Mouse (Mus musculus): ENCODE data around the gene Chpf2. TPM values are rescaled to one million over a fixed set of nuclear protein-coding genes. Genes with fewer than 3 reads are reported as not detected.

The Chpf2 gene
- polyA plus RNA-seq, 1 experiment from 2014 or later, result 23.0 TPM

DNA sequence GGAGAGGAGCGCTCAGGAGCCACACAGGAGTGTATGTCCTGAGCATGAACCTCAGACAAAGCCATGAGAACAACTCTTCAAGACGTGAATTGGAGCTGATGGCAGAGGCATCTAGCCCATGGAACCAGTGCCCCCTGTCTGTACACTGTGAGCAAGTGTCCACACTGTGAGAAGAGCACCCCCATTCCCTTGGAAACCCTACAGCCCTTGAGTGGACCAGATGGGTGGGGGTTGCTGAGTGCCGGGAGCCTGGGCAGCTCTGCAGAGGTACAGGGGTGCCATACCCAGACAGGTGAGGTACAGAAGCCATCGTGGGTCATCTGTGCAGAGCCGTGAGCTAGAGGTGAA, 25.7 kb downstream of the Chpf2 start:
- no peak overlapping the region for H3K4me3 ChIP-seq
- H3K27me3 ChIP-seq (replicated peaks), result no peaks in the 10 kb centered on the region
- no peak overlapping the region for H3K27ac ChIP-seq
- WGBS, result 76% methylated on average over 5 of the region's 5 CpGs
- H3K9me3 ChIP-seq, result no peaks in the 10 kb centered on the region
- H3K9ac ChIP-seq, result no peak overlapping the region
- H3K4me2 ChIP-seq, result no peak overlapping the region
- no peaks in the 10 kb centered on the region for H3K36me3 ChIP-seq (replicated peaks)
- peaks cover 19% of the 10 kb centered on the region for H3K4me1 ChIP-seq
- peak; percentile 37 for ATAC-seq (replicated peaks)

GRCm38 (mm10) chr5:24615097-24615496, 28.6 kb downstream of the Chpf2 start:
- H3K4me1 ChIP-seq, result peaks cover 16% of the 10 kb centered on the region
- H3K27me3 ChIP-seq (replicated peaks), result no peaks in the 10 kb centered on the region
- no peak for ATAC-seq (replicated peaks)
- H3K27ac ChIP-seq, result no peak overlapping the region
- no peak overlapping the region for H3K4me3 ChIP-seq
- H3K36me3 ChIP-seq (replicated peaks), result no peaks in the 10 kb centered on the region
- H3K9ac ChIP-seq, result no peak overlapping the region
- H3K4me2 ChIP-seq, result no peak overlapping the region
- 62% methylated on average over 6 of the region's 6 CpGs for WGBS
- no peaks in the 10 kb centered on the region for H3K9me3 ChIP-seq

DNA sequence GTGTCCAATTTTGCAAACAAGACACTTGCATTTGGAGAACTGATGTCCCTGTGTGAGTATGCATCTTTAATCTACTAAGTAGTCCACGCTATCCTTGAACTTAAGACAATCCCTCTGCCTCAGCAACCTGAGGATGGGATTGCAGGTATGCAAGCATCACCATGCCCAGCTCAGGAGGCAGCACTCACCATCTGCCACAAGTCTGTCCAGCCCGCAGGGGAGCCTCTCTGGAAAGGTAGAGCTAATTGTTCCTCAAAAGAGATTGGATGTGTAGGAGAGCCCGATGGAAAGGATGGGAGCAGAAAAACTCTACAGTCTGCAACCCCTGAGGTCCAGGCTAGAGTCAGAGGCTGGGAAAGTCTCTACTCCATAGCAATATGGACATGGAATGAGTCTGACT, 32.4 kb downstream of the Chpf2 start:
- Histone ChIP-seq H3K9ac (no peak overlapping the region), H3K9me3 (no peaks in the 10 kb centered on the region), H3K36me3 (replicated peaks) (no peaks in the 10 kb centered on the region), H3K27me3 (replicated peaks) (no peaks in the 10 kb centered on the region), H3K27ac (no peak overlapping the region), H3K4me2 (no peak overlapping the region), H3K4me3 (no peak overlapping the region), H3K4me1 (peaks cover 27% of the 10 kb centered on the region)
- WGBS, result 72% methylated on average over 3 of the region's 3 CpGs
- ATAC-seq (replicated peaks), result no peak

- Histone ChIP-seq H3K4me2 (no peak overlapping the region), H3K27ac (no peak overlapping the region), H3K4me3 (no peak overlapping the region), H3K27me3 (replicated peaks) (no peaks in the 10 kb centered on the region), H3K9me3 (no peaks in the 10 kb centered on the region), H3K9ac (no peak overlapping the region), H3K4me1 (peaks cover 36% of the 10 kb centered on the region), H3K36me3 (replicated peaks) (no peaks in the 10 kb centered on the region)
- ATAC-seq (replicated peaks), result no peak
- 82% methylated on average over 8 of the region's 8 CpGs for WGBS
Observed at GRCm38 (mm10) chr5:24620116-24620515, 33.6 kb downstream of the Chpf2 start.

GRCm38 (mm10) chr5:24620626-24621025, 34.1 kb downstream of the Chpf2 start:
- WGBS, result 71% methylated on average over 8 of the region's 8 CpGs
- Histone ChIP-seq H3K27me3 (replicated peaks) (no peaks in the 10 kb centered on the region), H3K4me2 (no peak overlapping the region), H3K4me3 (no peak overlapping the region), H3K9me3 (no peaks in the 10 kb centered on the region), H3K36me3 (replicated peaks) (no peaks in the 10 kb centered on the region), H3K4me1 (peaks cover 36% of the 10 kb centered on the region), H3K9ac (no peak overlapping the region), H3K27ac (no peak overlapping the region)
- ATAC-seq (replicated peaks), result no peak

GRCm38 (mm10) chr5:24622386-24623040, 36.0 kb downstream of the Chpf2 start:
- 81% methylated on average over 7 of the region's 7 CpGs for WGBS
- no peak for ATAC-seq (replicated peaks)

GRCm38 (mm10) chr5:24623041-24623985, 36.8 kb downstream of the Chpf2 start:
- ATAC-seq (replicated peaks), result peak; percentile 12; the same call in 1 of the 2 replicates
- H3K9ac ChIP-seq, result peak overlapping the region; percentile 78
- H3K27ac ChIP-seq, result peak overlapping the region; percentile 60; the same call in 1 of the 2 replicates
- H3K4me1 ChIP-seq, result peaks cover 36% of the 10 kb centered on the region
- H3K36me3 ChIP-seq (replicated peaks), result no peaks in the 10 kb centered on the region
- WGBS, result 46% methylated on average over 8 of the region's 8 CpGs
- H3K9me3 ChIP-seq, result no peaks in the 10 kb centered on the region
- no peaks in the 10 kb centered on the region for H3K27me3 ChIP-seq (replicated peaks)
- peak overlapping the region; percentile 60 for H3K4me2 ChIP-seq
- H3K4me3 ChIP-seq, result peak overlapping the region; percentile 77

More at GRCm38 (mm10) chr5:24622386-24623040, 36.0 kb downstream of the Chpf2 start:
- Histone ChIP-seq H3K36me3 (replicated peaks) (no peaks in the 10 kb centered on the region), H3K27ac (no peak overlapping the region), H3K9ac (no peak overlapping the region; the same call in 1 of the 2 replicates), H3K4me1 (peaks cover 36% of the 10 kb centered on the region), H3K4me3 (no peak overlapping the region), H3K4me2 (peak overlapping the region; percentile 60), H3K27me3 (replicated peaks) (no peaks in the 10 kb centered on the region), H3K9me3 (no peaks in the 10 kb centered on the region)

GRCm38 (mm10) chr5:24623986-24624821, 37.7 kb downstream of the Chpf2 start, which contains the start of gene Smarcd3:
TSS of gene Smarcd3 (minus strand) at chr5:24624411.
- H3K9me3 ChIP-seq, result no peaks in the 10 kb centered on the region
- no peaks in the 10 kb centered on the region for H3K36me3 ChIP-seq (replicated peaks)
- no peaks in the 10 kb centered on the region for H3K27me3 ChIP-seq (replicated peaks)
- peaks cover 36% of the 10 kb centered on the region for H3K4me1 ChIP-seq
- ATAC-seq (replicated peaks), result peak; percentile 91
- H3K27ac ChIP-seq, result peak within 1 kb of the TSS; percentile 60; the same call in 1 of the 2 replicates
- 1% methylated on average over 37 of the region's 37 CpGs for WGBS
- H3K4me2 ChIP-seq, result peak within 1 kb of the TSS; percentile 60
- H3K9ac ChIP-seq, result peak within 1 kb of the TSS; percentile 78
- H3K4me3 ChIP-seq, result peak within 1 kb of the TSS; percentile 77

DNA sequence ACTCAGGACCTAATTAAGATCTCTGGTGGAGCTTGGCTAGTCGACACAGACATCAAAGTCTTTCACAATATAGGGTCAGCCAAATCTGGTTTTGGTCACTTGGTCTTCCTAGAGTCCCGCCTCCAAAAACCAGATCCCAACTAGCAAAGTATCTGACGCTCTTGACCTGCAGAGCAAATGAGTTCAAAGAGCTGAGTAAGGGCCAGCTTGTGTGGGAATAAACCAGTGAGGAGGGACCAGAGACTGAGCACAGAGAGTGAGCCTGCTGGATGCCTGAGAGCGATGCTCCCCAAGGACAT, 38.2 kb downstream of the Chpf2 start:
- Histone ChIP-seq H3K27ac (peak overlapping the region; percentile 14; the same call in 1 of the 2 replicates), H3K36me3 (replicated peaks) (no peaks in the 10 kb centered on the region), H3K4me1 (peaks cover 36% of the 10 kb centered on the region), H3K9me3 (no peaks in the 10 kb centered on the region), H3K4me3 (peak overlapping the region; percentile 77), H3K4me2 (peak overlapping the region; percentile 60), H3K9ac (peak overlapping the region; percentile 78), H3K27me3 (replicated peaks) (no peaks in the 10 kb centered on the region)
- 40% methylated on average over 4 of the region's 4 CpGs for WGBS
- peak; percentile 22 for ATAC-seq (replicated peaks)

- ATAC-seq (replicated peaks), result no peak
- Histone ChIP-seq H3K4me2 (no peak overlapping the region), H3K27ac (no peak overlapping the region), H3K9ac (no peak overlapping the region), H3K27me3 (replicated peaks) (no peaks in the 10 kb centered on the region), H3K9me3 (no peaks in the 10 kb centered on the region), H3K4me3 (no peak overlapping the region), H3K4me1 (peaks cover 4% of the 10 kb centered on the region), H3K36me3 (replicated peaks) (no peaks in the 10 kb centered on the region)
- 65% methylated on average over 3 of the region's 3 CpGs for WGBS
Observed at GRCm38 (mm10) chr5:24629712-24630111, 43.2 kb downstream of the Chpf2 start.

DNA sequence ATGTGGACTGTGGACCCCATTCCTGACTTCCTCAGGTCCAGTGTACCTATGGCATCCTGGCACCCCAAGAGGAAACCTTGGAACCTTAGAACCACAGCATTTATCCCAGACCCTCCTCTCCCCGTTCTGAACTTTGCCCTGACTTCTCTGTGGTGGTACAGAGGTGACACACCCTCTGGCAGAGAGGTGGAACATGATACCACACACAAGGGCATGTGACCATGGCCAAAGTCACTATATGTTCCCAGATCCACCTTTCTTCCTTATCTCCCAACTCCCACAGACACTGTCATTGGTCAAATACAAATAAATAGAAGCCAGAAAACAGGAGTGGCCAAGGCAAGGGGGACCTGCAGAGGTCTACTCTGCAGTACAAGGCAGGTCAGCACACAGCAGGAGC, 48.6 kb downstream of the Chpf2 start:
- WGBS, result 48% methylated on average over 1 of the region's 1 CpGs
- peaks cover 14% of the 10 kb centered on the region for H3K4me1 ChIP-seq
- no peak overlapping the region for H3K4me3 ChIP-seq
- no peak for ATAC-seq (replicated peaks)
- no peak overlapping the region for H3K9ac ChIP-seq
- H3K27me3 ChIP-seq (replicated peaks), result no peaks in the 10 kb centered on the region
- no peaks in the 10 kb centered on the region for H3K36me3 ChIP-seq (replicated peaks)
- H3K4me2 ChIP-seq, result no peak overlapping the region
- H3K27ac ChIP-seq, result no peak overlapping the region
- H3K9me3 ChIP-seq, result no peaks in the 10 kb centered on the region
